Mouse (Mus musculus) lung, embryonic 16.5 days (tissue): ENCODE measurements around the gene Cphx2. TPM values are rescaled to one million over a fixed set of nuclear protein-coding genes. Genes with fewer than 3 reads are reported as not detected.

Source experiments
- polyA plus RNA-seq: library from polyadenylated mRNA; unstranded; fragments of >200 nt; fragmentation: Nextera tagmentation; extraction: Ambion mirVana; gene quantifications from 2 replicates; pipeline ENCODE4 v1.2.1, GENCODE M21; 2015

Cphx2 gene
- polyA plus RNA-seq, 1 experiment from 2014 or later, result not detected

Other genes starting within 250 kb of the Cphx2 start
- 32.0 and 34.2 TPM in 2 replicates for gene Anxa11, start 239.4 kb upstream of the Cphx2 start, polyA plus RNA-seq
- gene Plac9a, start 178.4 kb upstream of the Cphx2 start, polyA plus RNA-seq, result 5.3 and 10.5 TPM in 2 replicates
- 4.2 and 5.2 TPM in 2 replicates for gene Tmem254a, start 153.8 kb upstream of the Cphx2 start, polyA plus RNA-seq
- 0.09 TPM in 1 of 2 replicates, not detected in the other for gene Cphx1, start 143.2 kb upstream of the Cphx2 start, polyA plus RNA-seq
- gene Duxbl1, start 102.9 kb upstream of the Cphx2 start, polyA plus RNA-seq, result 1.0 TPM in 2 replicates
- gene Gm9780, start 38.8 kb upstream of the Cphx2 start, polyA plus RNA-seq, result 101 and 114 TPM in 2 replicates
- 48.8 and 50.5 TPM in 2 replicates for gene Tmem254c, start 14.2 kb upstream of the Cphx2 start, polyA plus RNA-seq
- not detected in 2 replicates for gene Cphx3, start 781 bp downstream of the Cphx2 start, polyA plus RNA-seq
- 1.3 TPM in 1 of 2 replicates, not detected in the other for gene Duxbl2, start 36.8 kb downstream of the Cphx2 start, polyA plus RNA-seq
- 88.7 and 100 TPM in 2 replicates for gene Plac9b, start 101.0 kb downstream of the Cphx2 start, polyA plus RNA-seq
- 33.1 and 46.1 TPM in 2 replicates for gene Tmem254b, start 125.5 kb downstream of the Cphx2 start, polyA plus RNA-seq
- gene Duxbl3, start 176.4 kb downstream of the Cphx2 start, polyA plus RNA-seq, result 0.59 and 1.7 TPM in 2 replicates